Mouse (Mus musculus): ENCODE measurements at regions not wholly inside any gene's neighbourhood (a gene's known extent, or its start where the extent isn't known, plus 50 kb on each side); places are given as distances from the start of the nearest gene placed in this dataset.

- TF ChIP-seq CTCF (IDR thresholded peaks at IDR 0.05; ENCODE audit: insufficient read depth, low read length) (no peak), POLR2A (IDR thresholded peaks at IDR 0.05; ENCODE audit: borderline replicate concordance, extremely low read depth, low read depth, low read length) (no peak)
These were observed 885.0 kb downstream of the Epha4 start for GRCm38 (mm10) chr1:76629861-76630260.
